Mouse (Mus musculus): Measurements from ENCODE around the gene Ddx39. TPM values are rescaled to one million over a fixed set of nuclear protein-coding genes. Genes with fewer than 3 reads are reported as not detected.

The Ddx39 gene
- polyA plus RNA-seq, 1 experiment from 2014 or later: 224 TPM

DNA sequence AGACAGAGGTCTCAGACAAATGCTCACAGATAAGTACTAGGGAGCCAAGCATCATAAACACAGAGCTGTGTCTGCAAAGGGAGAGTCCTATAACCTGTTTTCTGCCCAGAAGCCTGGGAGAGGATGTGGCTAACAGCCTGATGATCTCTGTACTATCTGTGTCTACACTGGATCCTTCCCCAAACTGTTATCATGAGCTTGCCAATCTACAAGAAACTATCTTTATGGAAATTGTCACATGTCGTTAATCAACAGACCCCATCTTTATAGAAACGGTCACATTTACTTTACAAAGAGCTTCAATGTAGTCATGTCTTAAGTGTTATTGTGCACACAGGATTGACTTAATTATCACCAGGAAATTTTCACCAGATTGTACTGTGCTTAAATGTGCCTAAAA lies 55.7 kb downstream of the Ddx39 start:
- H3K9ac ChIP-seq (ENCODE audit: low read depth, low read length): no peak overlapping the region

DNA sequence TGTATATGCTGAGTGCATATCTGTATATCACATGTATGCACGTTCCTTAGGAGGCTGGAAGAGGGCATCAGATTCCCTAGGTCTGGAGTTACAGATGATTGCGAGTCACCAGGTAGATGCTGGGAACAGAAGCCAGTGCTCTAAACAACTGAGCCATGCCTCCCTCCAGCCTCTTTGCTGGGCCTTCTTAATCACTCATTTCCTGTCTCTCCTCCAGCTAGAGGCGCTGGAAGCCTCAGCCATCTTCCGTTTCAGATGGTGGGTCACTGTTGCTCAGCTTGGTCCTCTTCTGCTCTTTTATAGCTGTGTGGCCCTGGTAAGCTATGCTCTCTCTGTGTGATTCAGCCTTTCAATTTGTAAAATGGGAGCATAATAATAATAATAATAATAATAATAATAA lies 56.8 kb downstream of the Ddx39 start:
- H3K4me1 ChIP-seq (ENCODE audit: control insufficient read depth, insufficient read depth, low read length): peaks cover 24% of the 10 kb centered on the region
- H3K9me3 ChIP-seq (ENCODE audit: control insufficient read depth, low read length): no peaks in the 10 kb centered on the region
- no peak overlapping the region for H3K4me3 ChIP-seq (ENCODE audit: low read length)
- H3K4me2 ChIP-seq (ENCODE audit: low read depth, low read length): no peak overlapping the region
- H3K27me3 ChIP-seq (replicated peaks; ENCODE audit: control insufficient read depth, insufficient read depth, low read length): no peaks in the 10 kb centered on the region
- WGBS: 67% methylated on average over 4 of the region's 4 CpGs
- H3K36me3 ChIP-seq (ENCODE audit: control insufficient read depth, insufficient read depth, low read length): no peaks in the 10 kb centered on the region
- no peak overlapping the region for H3K27ac ChIP-seq (ENCODE audit: low read length)
- no peak for ATAC-seq
- H3K9ac ChIP-seq (ENCODE audit: low read depth, low read length): no peak overlapping the region

More for the DNA sequence above, 55.7 kb downstream of the Ddx39 start:
- Histone ChIP-seq H3K4me3 (ENCODE audit: low read length) (no peak overlapping the region), H3K36me3 (ENCODE audit: control insufficient read depth, insufficient read depth, low read length) (no peaks in the 10 kb centered on the region), H3K9me3 (ENCODE audit: control insufficient read depth, low read length) (no peaks in the 10 kb centered on the region), H3K4me2 (ENCODE audit: low read depth, low read length) (no peak overlapping the region), H3K27me3 (replicated peaks; ENCODE audit: control insufficient read depth, insufficient read depth, low read length) (no peaks in the 10 kb centered on the region), H3K27ac (ENCODE audit: low read length) (no peak overlapping the region), H3K4me1 (ENCODE audit: control insufficient read depth, insufficient read depth, low read length) (peaks cover 24% of the 10 kb centered on the region)
- 73% methylated on average over 2 of the region's 2 CpGs for WGBS
- no peak for ATAC-seq

DNA sequence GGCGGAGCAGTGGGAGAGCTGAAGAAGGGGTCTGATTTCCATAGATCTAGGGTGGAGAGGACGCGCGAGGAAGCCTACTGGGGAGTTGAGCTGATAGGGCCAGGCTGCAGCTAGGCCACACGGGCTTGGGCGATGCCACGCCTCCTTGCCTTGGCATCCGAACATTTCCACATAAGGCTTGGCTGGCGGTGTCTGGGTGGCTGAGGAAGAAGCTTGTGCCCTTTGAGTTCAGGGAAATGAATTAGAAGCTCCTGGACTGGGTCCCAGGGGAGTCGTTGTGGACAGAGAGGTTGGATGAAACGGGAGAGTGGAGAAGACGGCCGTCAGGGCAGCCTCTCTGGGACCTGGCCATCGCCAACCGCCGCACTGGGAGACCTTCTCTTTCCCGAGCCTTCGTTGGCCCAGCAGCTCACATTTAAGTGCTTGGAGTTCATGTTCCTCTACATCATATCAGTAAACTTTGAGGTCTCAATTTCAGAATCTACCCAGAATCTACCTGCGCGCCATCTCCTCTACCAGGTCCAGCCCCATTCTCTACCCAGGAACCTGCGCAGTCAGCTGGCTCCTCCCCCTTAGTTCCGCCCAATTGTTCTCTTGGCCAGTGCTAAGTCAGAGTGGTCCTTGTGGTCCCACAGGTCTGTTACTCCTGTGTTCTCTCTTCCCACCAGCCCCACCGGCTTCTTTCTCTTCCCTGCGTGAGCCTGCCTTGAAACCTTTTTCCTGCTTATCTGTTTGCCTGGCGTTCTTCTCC lies 57.9 kb downstream of the Ddx39 start:
- H3K4me1 ChIP-seq (ENCODE audit: control insufficient read depth, insufficient read depth, low read length): peaks cover 24% of the 10 kb centered on the region
- 23% methylated on average over 25 of the region's 25 CpGs for WGBS
- ATAC-seq: peak; percentile 66
- no peaks in the 10 kb centered on the region for H3K36me3 ChIP-seq (ENCODE audit: control insufficient read depth, insufficient read depth, low read length)
- no peak overlapping the region for H3K27ac ChIP-seq (ENCODE audit: low read length)
- peak overlapping the region; percentile 54 for H3K9ac ChIP-seq (ENCODE audit: low read depth, low read length)
- H3K9me3 ChIP-seq (ENCODE audit: control insufficient read depth, low read length): no peaks in the 10 kb centered on the region
- no peaks in the 10 kb centered on the region for H3K27me3 ChIP-seq (replicated peaks; ENCODE audit: control insufficient read depth, insufficient read depth, low read length)
- peak overlapping the region; percentile 45 for H3K4me3 ChIP-seq (ENCODE audit: low read length)
- H3K4me2 ChIP-seq (ENCODE audit: low read depth, low read length): peak overlapping the region; percentile 75

DNA sequence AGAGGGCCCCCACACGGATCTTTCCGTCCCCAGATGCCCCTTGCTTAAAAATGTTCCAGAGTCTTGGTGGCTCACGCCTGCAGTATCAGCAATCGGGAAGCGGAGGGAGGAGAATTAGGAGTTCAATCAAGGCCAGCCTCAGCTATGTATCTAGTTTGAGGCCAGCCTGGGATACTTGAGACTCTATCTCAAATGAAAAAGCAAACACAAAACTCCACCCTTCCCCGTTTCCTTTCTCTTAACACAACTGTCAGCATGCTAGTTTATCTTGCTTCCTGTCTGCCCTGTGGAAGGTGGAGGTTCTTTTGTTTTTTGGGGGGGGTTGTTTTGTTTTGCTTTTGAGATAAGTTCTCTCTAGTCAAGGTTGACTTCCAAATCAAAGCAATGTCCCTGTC lies 58.5 kb downstream of the Ddx39 start:
- Histone ChIP-seq H3K9ac (ENCODE audit: low read depth, low read length) (peak overlapping the region; percentile 54), H3K4me2 (ENCODE audit: low read depth, low read length) (peak overlapping the region; percentile 75), H3K4me3 (ENCODE audit: low read length) (peak overlapping the region; percentile 45), H3K4me1 (ENCODE audit: control insufficient read depth, insufficient read depth, low read length) (peaks cover 21% of the 10 kb centered on the region), H3K36me3 (ENCODE audit: control insufficient read depth, insufficient read depth, low read length) (no peaks in the 10 kb centered on the region), H3K27me3 (replicated peaks; ENCODE audit: control insufficient read depth, insufficient read depth, low read length) (no peaks in the 10 kb centered on the region), H3K27ac (ENCODE audit: low read length) (no peak overlapping the region), H3K9me3 (ENCODE audit: control insufficient read depth, low read length) (no peaks in the 10 kb centered on the region)
- no peak for ATAC-seq
- WGBS: 44% methylated on average over 6 of the region's 6 CpGs

DNA sequence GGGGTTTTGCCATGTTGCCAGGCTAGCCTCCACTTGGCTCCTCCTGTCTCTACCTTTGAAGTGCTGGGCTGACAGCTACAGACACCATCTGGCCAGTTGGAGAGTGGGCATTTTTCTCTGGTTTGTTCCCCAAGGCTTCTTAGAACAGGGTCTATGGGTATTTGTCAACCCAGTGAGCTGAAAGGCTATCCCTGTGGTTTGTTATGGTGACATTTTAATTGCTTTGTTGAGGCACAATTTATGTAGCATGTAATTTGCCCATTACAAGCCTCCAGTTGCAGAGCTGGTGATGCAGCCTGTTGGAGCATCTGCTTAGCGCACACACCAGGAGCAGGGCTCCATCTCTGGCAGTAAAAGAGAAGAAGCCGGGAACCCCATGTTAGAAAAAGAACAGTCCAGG lies 59.2 kb downstream of the Ddx39 start:
- H3K27ac ChIP-seq (ENCODE audit: low read length): no peak overlapping the region
- no peaks in the 10 kb centered on the region for H3K36me3 ChIP-seq (ENCODE audit: control insufficient read depth, insufficient read depth, low read length)
- no peaks in the 10 kb centered on the region for H3K9me3 ChIP-seq (ENCODE audit: control insufficient read depth, low read length)
- ATAC-seq: no peak
- H3K4me3 ChIP-seq (ENCODE audit: low read length): no peak overlapping the region
- H3K9ac ChIP-seq (ENCODE audit: low read depth, low read length): no peak overlapping the region
- H3K4me2 ChIP-seq (ENCODE audit: low read depth, low read length): no peak overlapping the region
- H3K27me3 ChIP-seq (replicated peaks; ENCODE audit: control insufficient read depth, insufficient read depth, low read length): no peaks in the 10 kb centered on the region
- H3K4me1 ChIP-seq (ENCODE audit: control insufficient read depth, insufficient read depth, low read length): peaks cover 16% of the 10 kb centered on the region
- 94% methylated on average over 2 of the region's 2 CpGs for WGBS

Small RNA genes within 50 kb of the gene (microRNA-seq; reads per million reads assigned to microRNA genes)
- gene Mir1668: not detected

Other genes starting within 250 kb of the Ddx39 start
- gene Olfr370, start 179.4 kb upstream of the Ddx39 start, polyA plus RNA-seq (2015; fragmentation: Nextera tagmentation; extraction: Ambion mirVana): not detected in 2 replicates
- 418 and 429 TPM in 2 replicates for gene Ndufb7, start 148.5 kb upstream of the Ddx39 start, polyA plus RNA-seq (2015; fragmentation: Nextera tagmentation; extraction: Ambion mirVana)
- gene Tecr, start 107.2 kb upstream of the Ddx39 start, polyA plus RNA-seq (2015; fragmentation: Nextera tagmentation; extraction: Ambion mirVana): 660 and 691 TPM in 2 replicates
- 46.7 and 52.0 TPM in 2 replicates for gene Dnajb1, start 107.0 kb upstream of the Ddx39 start, polyA plus RNA-seq (2015; fragmentation: Nextera tagmentation; extraction: Ambion mirVana)
- 153 and 171 TPM in 2 replicates for gene Gipc1, start 62.5 kb upstream of the Ddx39 start, polyA plus RNA-seq (2015; fragmentation: Nextera tagmentation; extraction: Ambion mirVana)
- gene Ptger1, start 48.5 kb upstream of the Ddx39 start, polyA plus RNA-seq (2015; fragmentation: Nextera tagmentation; extraction: Ambion mirVana): 1.2 and 1.5 TPM in 2 replicates
- gene Pkn1, start 16.0 kb upstream of the Ddx39 start, polyA plus RNA-seq (2015; fragmentation: Nextera tagmentation; extraction: Ambion mirVana): 19.9 and 29.6 TPM in 2 replicates
- gene Adgre5, start 26.1 kb downstream of the Ddx39 start, polyA plus RNA-seq (2015; fragmentation: Nextera tagmentation; extraction: Ambion mirVana): 39.5 TPM in 2 replicates
- gene Adgrl1, start 184.9 kb downstream of the Ddx39 start, polyA plus RNA-seq (2015; fragmentation: Nextera tagmentation; extraction: Ambion mirVana): 7.9 and 8.1 TPM in 2 replicates
- gene Gm10644, start 240.0 kb downstream of the Ddx39 start, polyA plus RNA-seq (2015; fragmentation: Nextera tagmentation; extraction: Ambion mirVana): 0.39 TPM in 2 replicates
- gene Asf1b, start 240.3 kb downstream of the Ddx39 start, polyA plus RNA-seq (2015; fragmentation: Nextera tagmentation; extraction: Ambion mirVana): 50.4 and 61.7 TPM in 2 replicates

Data from intestine, embryonic 16.5 days (tissue).